Mouse (Mus musculus) kidney, adult 2 months (tissue): ENCODE data around the gene Fbxl15.

Source experiments
- CTCF ChIP-seq: fragments of 200-500 bp; conservative IDR thresholded peaks from 2 replicates; pipeline ENCODE4 v1.5.1; 2011; ENCODE audit warnings: low read depth, mild to moderate bottlenecking, control low read depth, low read length, moderate library complexity, mixed read lengths; ENCODE audit not compliant: insufficient read depth, insufficient read length
- POLR2A ChIP-seq: fragments of 200-500 bp; IDR thresholded peaks from one replicate; pipeline ENCODE4 v1.6.1; 2011; ENCODE audit warnings: low read depth, low read length, control low read depth

GRCm38 (mm10) chr19:46350168-46350932 lies 22.4 kb downstream of the Fbxl15 start, which contains the start of gene 2310034G01Rik:
- TF ChIP-seq POLR2A (no peak), CTCF (no peak)
